Mouse (Mus musculus) left cerebral cortex, adult 2 months (tissue): Measurements from ENCODE around the gene Palld. TPM values are rescaled to one million over a fixed set of nuclear protein-coding genes. Genes with fewer than 3 reads are reported as not detected.

Experiments used
- DNase-seq, 2 experiments: peaks; one replicate each; pipeline ENCODE4 v3.0.0; 2021 to 2022; ENCODE audit warnings: low spot score in 2 of 2, mixed read lengths in 1 of 2; ENCODE audit errors: extremely low spot score in 1 of 2
- H3K27ac ChIP-seq: fragments of 200-600 bp; 2 replicates; pipeline ENCODE4 v1.8.1; 2022
- H3K4me3 ChIP-seq: fragments of 200-600 bp; 2 replicates; pipeline ENCODE4 v1.8.1; 2022
- CTCF ChIP-seq: fragments of 200-600 bp; IDR thresholded peaks from 2 replicates; pipeline ENCODE4 v1.8.1; 2022; ENCODE audit warnings: antibody characterized with exemption, mild to moderate bottlenecking, moderate library complexity
- intact Hi-C: fragments of 180-260 bp; cut with DNase I; formaldehyde crosslinking; loops from one replicate; pipeline ENCODE4 v1.15.1; 2025
- total RNA-seq, 2 experiments: library from RNA; stranded (reverse); gene quantifications; 2 replicates each; pipeline ENCODE4 v1.2.3; 2021

Gene Palld
- total RNA-seq, 2 experiments from 2014 or later, result 4.1 to 4.9 TPM

DNA sequence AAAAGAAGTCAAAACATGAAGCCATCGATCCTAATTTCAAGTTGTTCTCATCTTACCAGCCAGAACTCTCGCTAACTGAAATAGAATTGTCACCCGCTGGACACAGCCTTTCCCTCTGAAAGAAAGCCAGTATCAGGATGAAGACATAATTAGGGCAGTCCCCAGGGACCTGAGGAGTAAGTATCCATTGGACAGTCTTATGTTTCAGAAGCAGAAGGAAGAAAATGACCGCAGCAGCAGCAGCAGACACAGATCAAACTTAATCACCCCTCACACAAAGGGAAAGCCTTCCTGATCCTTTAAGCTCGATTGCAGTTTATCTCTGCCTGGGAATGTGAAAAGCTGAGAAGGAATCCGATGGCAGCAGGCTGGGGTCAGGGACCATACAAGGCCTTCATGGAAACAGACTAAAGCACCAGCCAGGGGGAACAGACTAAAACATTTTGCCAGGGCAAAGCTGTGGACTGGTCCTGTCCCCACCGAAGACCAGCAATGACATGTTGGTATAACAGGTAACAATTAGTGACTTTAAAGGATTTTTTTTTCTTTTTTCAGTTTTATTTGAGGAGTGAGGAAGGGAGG lies 53.8 kb downstream of the Palld start:
- Histone ChIP-seq H3K27ac (no peak overlapping the region), H3K4me3 (no peak overlapping the region)
- TF ChIP-seq CTCF, result no peak
- intact Hi-C loops, result no loop called here
- DNase-seq, result no peak

DNA sequence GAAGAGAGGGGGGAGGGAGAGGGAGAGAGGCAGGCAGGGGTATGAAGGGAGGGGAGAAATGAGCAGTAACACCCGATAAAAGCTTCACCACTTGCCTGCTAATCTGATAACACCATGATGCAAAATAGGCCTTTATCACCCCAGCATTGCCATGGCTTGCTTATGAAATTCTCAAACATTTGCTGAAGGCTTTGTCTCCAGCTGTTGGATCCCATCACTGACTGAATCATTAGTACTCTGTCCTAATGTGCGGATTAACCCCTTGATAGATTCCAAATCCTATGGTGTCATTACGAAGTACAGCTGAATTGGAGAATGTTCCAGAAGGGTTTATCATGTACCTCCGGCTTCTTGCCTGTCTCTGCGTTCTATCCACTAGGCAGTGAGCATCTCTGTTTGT lies 55.0 kb downstream of the Palld start:
- intact Hi-C loops, result no loop called here
- H3K4me3 ChIP-seq, result no peak overlapping the region
- no peak overlapping the region for H3K27ac ChIP-seq
- no peak for DNase-seq
- TF ChIP-seq CTCF, result no peak

DNA sequence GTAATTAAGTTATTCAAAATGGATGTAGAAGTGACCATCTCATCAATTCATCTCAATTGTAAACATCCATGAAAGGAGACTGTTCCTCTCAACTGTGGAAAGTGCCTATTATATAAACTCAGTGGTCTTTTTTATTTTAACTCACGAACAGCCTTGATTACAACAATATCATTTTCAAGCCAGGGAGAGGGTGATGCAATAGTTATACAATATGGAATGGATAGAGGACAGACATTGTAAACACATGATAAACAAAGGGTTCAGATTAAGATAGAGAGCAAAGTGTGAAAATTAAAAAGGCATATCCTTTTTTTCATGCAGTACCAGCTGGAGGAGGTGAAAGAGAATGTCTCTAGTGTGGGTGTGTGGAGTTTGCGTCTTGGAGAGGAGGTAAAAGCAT lies 57.5 kb downstream of the Palld start:
- intact Hi-C loops, result no loop called here
- no peak for TF ChIP-seq CTCF

DNA sequence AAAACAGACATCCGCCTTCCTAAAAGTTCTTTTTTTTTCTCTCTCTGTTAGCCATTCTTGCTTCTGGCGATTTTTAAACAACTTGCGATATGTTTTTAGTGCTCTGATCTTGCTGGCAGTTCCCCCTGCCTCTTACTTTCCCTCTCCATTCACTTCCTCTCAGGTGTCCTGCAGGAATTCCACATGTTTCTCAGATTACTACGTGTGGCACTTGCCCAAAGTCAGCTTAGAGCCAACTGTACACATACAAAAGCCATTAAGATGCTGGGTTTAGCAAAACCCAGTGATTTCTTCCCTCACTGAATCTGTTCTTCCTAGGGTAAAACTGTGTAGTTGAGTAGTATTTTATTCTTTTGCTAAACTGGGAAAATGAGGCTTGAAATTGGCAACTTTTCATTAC lies 57.9 kb downstream of the Palld start:
- no peak overlapping the region for H3K27ac ChIP-seq
- no peak overlapping the region for H3K4me3 ChIP-seq
- no peak for DNase-seq
- TF ChIP-seq CTCF, result no peak
- intact Hi-C loops, result no loop called here

More for the DNA sequence above, 57.5 kb downstream of the Palld start:
- DNase-seq, result no peak
- Histone ChIP-seq H3K4me3 (no peak overlapping the region), H3K27ac (no peak overlapping the region)

DNA sequence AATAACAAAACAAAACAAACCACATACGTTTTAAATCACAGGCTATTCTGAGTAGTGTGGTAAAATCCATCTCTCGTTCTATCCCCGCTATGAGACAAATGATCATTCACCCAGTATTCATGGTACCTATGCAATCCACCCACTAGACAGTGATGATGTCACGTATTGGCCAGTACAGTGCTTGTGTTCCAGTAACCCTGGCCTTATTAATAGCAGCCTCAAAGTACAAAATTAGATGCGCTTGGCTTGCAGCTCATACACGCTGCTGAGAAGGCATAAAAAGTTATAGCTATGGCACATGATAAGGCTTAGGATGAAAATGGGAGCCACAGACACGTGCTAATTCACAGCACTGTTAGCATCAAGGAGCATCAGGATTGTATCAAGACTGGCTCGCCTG lies 58.7 kb downstream of the Palld start:
- intact Hi-C loops, result no loop called here
- no peak for DNase-seq
- Histone ChIP-seq H3K4me3 (no peak overlapping the region), H3K27ac (no peak overlapping the region)
- no peak for TF ChIP-seq CTCF

DNA sequence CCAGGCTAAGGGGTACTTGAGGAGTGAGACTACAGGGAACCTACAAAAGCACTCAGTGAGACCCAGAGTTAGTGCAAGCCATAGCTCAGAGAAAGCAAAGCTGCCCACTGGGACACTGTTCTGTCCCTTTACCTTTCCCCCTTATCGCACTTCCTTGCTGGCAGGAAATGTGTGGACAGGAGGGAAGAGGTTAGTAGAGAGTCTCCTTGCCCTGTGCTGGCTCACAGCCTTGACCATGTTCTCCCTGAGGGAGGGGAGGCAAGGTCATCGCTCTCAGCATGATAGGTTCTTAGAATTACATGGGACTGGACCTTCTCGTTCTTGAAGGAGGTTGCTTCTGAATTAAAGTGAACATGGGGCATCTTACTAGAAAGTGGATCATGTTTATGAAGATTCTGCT lies 69.3 kb downstream of the Palld start:
- no peak overlapping the region for H3K27ac ChIP-seq
- intact Hi-C loops, result no loop called here
- no peak overlapping the region for H3K4me3 ChIP-seq
- no peak for DNase-seq
- TF ChIP-seq CTCF, result no peak

DNA sequence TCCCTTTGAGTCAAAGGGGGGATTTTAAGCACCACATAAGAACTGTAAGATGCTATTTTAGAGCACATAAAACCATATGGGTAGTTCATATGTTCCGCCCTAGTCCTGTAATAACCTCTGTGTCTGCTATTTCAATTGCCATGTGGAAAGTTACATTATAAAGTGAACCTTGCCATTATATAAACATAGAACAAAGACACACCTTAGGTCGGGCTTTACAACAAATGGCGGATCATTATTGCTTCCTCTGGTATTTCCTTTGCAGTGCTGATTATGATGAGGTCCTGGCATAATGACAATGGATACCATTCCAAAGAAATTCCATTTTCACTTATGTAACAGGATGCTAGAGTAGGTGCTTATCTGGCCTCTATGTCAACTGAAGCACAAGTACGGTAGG lies 70.5 kb downstream of the Palld start:
- Histone ChIP-seq H3K4me3 (no peak overlapping the region), H3K27ac (no peak overlapping the region)
- TF ChIP-seq CTCF, result no peak
- no peak for DNase-seq
- intact Hi-C loops, result no loop called here

DNA sequence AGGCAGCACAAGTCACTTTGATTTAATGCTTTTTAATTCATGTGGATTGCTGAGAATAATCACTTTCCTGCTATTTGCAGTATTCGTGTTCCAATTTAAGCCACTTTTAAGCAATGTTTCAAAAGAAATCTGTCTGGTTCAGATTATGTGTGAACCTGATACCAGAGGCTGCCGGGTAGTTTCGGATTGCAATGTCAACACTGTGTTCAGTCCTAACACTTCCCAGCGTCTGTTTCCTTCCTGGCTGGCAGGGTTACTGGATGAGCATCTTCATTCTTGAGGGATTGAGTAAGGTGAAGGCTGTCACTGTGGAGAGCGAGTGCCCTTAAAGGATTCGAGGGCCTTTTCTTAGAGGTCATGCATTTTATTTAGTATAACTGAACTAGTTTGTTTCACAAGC lies 71.7 kb downstream of the Palld start:
- Histone ChIP-seq H3K4me3 (no peak overlapping the region), H3K27ac (no peak overlapping the region)
- DNase-seq, result no peak
- TF ChIP-seq CTCF, result no peak
- intact Hi-C loops, result no loop called here

DNA sequence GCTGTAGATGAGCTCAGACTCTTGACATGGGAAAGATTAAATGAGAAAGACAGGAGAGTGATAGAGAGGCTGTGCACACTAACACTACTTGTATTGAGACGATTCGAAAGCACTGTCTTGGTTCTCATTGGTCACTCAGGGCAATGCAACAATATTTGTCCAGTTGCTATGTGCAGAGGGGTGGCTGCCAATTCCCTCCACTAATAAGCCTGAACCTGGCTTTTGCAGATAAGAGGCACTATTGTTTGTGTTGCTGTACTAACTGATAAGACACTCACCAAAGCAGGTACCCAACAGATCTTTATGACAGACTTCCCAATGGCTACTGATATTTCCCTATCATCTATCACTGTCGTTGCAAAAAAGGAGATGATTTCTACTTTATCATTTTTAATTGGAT lies 77.9 kb downstream of the Palld start:
- Histone ChIP-seq H3K4me3 (no peak overlapping the region), H3K27ac (no peak overlapping the region)
- TF ChIP-seq CTCF, result no peak
- DNase-seq, result no peak
- intact Hi-C loops, result no loop called here

DNA sequence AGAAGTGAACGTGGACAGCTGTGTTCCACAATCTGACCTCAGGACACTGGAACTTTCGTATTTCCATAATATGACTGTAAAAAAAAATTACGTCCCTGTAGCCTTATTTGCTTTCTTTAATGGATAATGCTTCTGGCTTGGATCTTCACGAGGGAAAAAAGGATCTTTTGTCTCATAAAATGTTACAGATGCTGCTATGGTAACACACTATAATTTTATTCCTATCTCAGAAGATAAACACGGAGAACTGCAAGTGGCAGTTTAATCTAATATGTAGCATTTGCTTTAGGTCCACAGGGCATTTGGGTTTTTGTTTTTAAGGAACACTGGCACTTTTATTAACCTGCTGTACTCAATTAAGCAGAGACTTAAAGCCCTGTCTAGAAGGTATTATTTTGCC lies 79.3 kb downstream of the Palld start:
- intact Hi-C loops, result no loop called here
- H3K4me3 ChIP-seq, result no peak overlapping the region
- no peak overlapping the region for H3K27ac ChIP-seq
- no peak for TF ChIP-seq CTCF
- no peak for DNase-seq

DNA sequence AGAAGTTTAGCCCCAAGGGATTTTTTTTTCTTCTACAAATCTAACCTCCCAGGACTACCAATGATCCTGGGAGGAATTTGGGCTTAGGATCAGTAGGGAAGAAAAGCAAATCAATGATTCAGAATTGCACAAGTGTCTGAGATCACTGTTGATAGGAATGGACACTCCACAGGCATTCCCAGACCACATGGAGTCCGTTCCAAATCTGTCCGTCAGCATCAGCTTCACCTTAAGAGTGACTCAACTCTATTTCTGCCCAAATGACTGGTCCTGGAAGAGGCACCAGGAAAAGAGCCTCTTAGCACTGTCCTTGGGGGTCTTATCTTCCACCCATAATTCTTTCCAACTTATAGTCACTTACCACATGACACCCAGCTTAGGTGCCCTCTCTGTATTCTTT lies 98.7 kb downstream of the Palld start:
- no peak overlapping the region for H3K4me3 ChIP-seq
- intact Hi-C loops, result no loop called here
- TF ChIP-seq CTCF, result no peak
- DNase-seq, result no peak
- no peak overlapping the region for H3K27ac ChIP-seq

DNA sequence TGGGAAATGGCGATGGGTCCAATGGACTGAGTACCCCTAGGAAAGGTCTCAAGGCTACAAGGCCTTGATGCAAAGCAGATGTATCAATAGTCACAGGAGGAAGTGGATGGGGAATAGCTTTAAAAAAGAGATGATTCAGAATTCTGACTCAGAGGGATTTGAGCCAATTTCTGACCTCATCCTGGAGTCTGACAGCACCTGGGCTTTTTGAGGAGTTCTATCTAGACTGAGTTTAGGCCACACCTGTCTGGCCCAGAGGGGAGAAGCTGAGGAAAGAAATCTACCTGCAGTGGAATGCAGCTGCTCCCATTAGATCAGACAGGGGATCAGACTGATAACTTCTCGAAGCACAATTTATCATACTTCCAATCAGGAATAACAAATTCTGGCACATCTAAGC lies 99.7 kb downstream of the Palld start:
- H3K4me3 ChIP-seq, result no peak overlapping the region
- no peak for TF ChIP-seq CTCF
- intact Hi-C loops, result no loop called here
- H3K27ac ChIP-seq, result no peak overlapping the region
- DNase-seq, result no peak

DNA sequence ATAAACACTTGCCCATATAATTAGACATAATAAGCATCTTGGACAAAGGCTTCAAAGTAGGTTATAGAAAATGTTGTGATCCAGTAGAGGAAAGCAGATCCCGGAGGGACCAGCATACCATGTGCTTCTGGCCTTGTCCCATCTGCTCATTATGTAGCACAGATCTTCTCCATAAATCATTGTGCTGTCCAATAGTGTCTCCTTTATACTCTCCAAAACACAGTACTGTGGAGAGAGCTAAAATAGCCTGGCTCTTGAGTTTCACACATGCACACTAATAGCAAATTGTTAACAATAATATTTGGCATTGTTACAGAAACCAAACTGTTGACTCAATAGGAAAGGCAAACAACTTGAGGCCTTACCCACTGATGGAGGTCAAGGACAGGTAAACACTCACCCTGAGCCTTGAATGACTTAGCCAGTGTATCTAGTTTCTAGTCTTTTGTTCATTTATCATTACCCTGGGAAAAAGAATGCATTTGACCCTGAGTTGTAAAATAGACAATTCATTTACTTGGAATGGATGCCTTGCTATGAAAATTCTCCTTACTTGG lies 105.0 kb downstream of the Palld start:
- DNase-seq, result no peak
- no peak for TF ChIP-seq CTCF
- no peak overlapping the region for H3K4me3 ChIP-seq
- no peak overlapping the region for H3K27ac ChIP-seq
- intact Hi-C loops, result no loop called here
